Mouse (Mus musculus) hematopoietic stem cell, adult 5-6 weeks (primary cell): ENCODE results near the gene Irak3. TPM values are rescaled to one million over a fixed set of nuclear protein-coding genes. Genes with fewer than 3 reads are reported as not detected.
A peak's percentile ranks its signal among the peaks of the same experiment; 100 is the strongest.
"Not testable (repeated sequence)": the region's sequence is repeated elsewhere in the genome, so short reads cannot be mapped to it uniquely, and the experiment has no call there.

Source experiments
- ATAC-seq, 2 experiments: fragments of 125-278 bp in 1 of 2; replicated peaks in 1 of 2; 2 replicates each; pipeline ENCODE4 v1.8.0; 2016 to 2017; ENCODE audit warnings: inconsistent platforms in 2 of 2, mild to moderate bottlenecking in 2 of 2, moderate number of reproducible peaks in 2 of 2, low read depth in 1 of 2, moderate TSS enrichment in 1 of 2; ENCODE audit not compliant: low FRiP score in 2 of 2, poor library complexity in 2 of 2, severe bottlenecking in 2 of 2, insufficient read depth in 1 of 2, low TSS enrichment in 1 of 2
- total RNA-seq: library from RNA; stranded (forward); fragments of 172-1452, 232-1000 nt; gene quantifications from 2 replicates; pipeline ENCODE4 v1.2.3, GENCODE M21; 2017

Gene Irak3
- total RNA-seq = 17.7 and 19.2 TPM in 2 replicates

GRCm38 (mm10) chr10:120201961-120202402 lies at the start of gene Irak3:
Gene Irak3, minus strand, starts transcription at chr10:120202130.
- ATAC-seq = peak; percentile 73 to 76

GRCm38 (mm10) chr10:120250911-120251683 lies 49.2 kb upstream of the Irak3 start:
- no peak for ATAC-seq

GRCm38 (mm10) chr10:120246994-120247750 lies 45.2 kb upstream of the Irak3 start:
- peak; percentile 81 to 94 for ATAC-seq

GRCm38 (mm10) chr10:120245681-120246080 lies 43.8 kb upstream of the Irak3 start:
- no peak for ATAC-seq

- ATAC-seq = no peak
These were observed 40.5 kb upstream of the Irak3 start for GRCm38 (mm10) chr10:120242421-120242820.

GRCm38 (mm10) chr10:120239476-120239875 lies 37.5 kb upstream of the Irak3 start:
- no peak for ATAC-seq

- no peak for ATAC-seq
These were observed 36.3 kb upstream of the Irak3 start for GRCm38 (mm10) chr10:120238241-120238640.

- ATAC-seq = no peak
These were observed 34.9 kb upstream of the Irak3 start for GRCm38 (mm10) chr10:120236855-120237254.

- ATAC-seq = peak; percentile 50 to 52; a peak in 2 of 4 replicates
These were observed 31.9 kb upstream of the Irak3 start for GRCm38 (mm10) chr10:120233655-120234367.

GRCm38 (mm10) chr10:120231718-120232117 lies 29.8 kb upstream of the Irak3 start:
- peak; percentile 53 to 54; a peak in 2 of 4 replicates for ATAC-seq

GRCm38 (mm10) chr10:120226871-120227661 lies 25.1 kb upstream of the Irak3 start, which contains the start of gene Llph:
Gene Llph, plus strand, starts transcription at chr10:120227070.
- peak; percentile 90 to 94 for ATAC-seq

- no peak for ATAC-seq
These were observed 18.8 kb upstream of the Irak3 start for GRCm38 (mm10) chr10:120220776-120221175.

- peak; percentile 94 to 96 for ATAC-seq
These were observed 17.8 kb upstream of the Irak3 start for GRCm38 (mm10) chr10:120219578-120220359.

- no peak for ATAC-seq
These were observed 17.1 kb upstream of the Irak3 start for GRCm38 (mm10) chr10:120218996-120219395.

- not testable (repeated sequence) for ATAC-seq
These were observed 15.2 kb upstream of the Irak3 start for GRCm38 (mm10) chr10:120217099-120217498.

GRCm38 (mm10) chr10:120210096-120210495 lies 8.2 kb upstream of the Irak3 start:
- no peak for ATAC-seq
